Comparison of ENCODE assay signal across 27 mouse cellular contexts in genomic region chr11:61268626-61269349, GRCm38 (mm10). TPM values are rescaled to one million over a fixed set of nuclear protein-coding genes. Genes with fewer than 3 reads are reported as not detected.
DNase-seq lines count a peak whose midpoint lies in the region; ATAC-seq and TF ChIP-seq lines count a peak whose summit lies in the region.
"Had no signal": no experiment of that assay in that cellular context is flagged by ENCODE, and none has a peak within 500 bp of the region (broad histone marks: within the 10 kb centered on the region; RNA-seq: fewer than 3 reads in every experiment).

No protein-coding gene starts in this region.

- H3K9ac ChIP-seq in liver, embryonic 13.5 days, result no peak overlapping the region
- H3K9ac ChIP-seq: forebrain, embryonic 13.5 days; heart, embryonic 15.5 days; midbrain, embryonic 15.5 days; neural tube, embryonic 15.5 days had no signal

- H3K4me1 ChIP-seq in bone marrow, adult 2 months (ENCODE audit: control insufficient read depth, insufficient read depth, low read length), result no peaks in the 10 kb centered on the region
- H3K4me1 ChIP-seq in liver, embryonic 13.5 days (replicated peaks), result peaks cover 50% of the 10 kb centered on the region
- peaks cover 6% of the 10 kb centered on the region; the same call in 1 of the 2 replicates for H3K4me1 ChIP-seq in heart, embryonic 10.5 days

- no peaks in the 10 kb centered on the region for H3K27me3 ChIP-seq in liver, embryonic 13.5 days
- no peaks in the 10 kb centered on the region; the same call in 1 of the 2 replicates for H3K27me3 ChIP-seq in heart, embryonic 10.5 days (ENCODE audit: insufficient read depth, poor library complexity, severe bottlenecking)
- H3K27me3 ChIP-seq: heart, embryonic 15.5 days; neural tube, embryonic 15.5 days had no signal

- TF ChIP-seq POLR2A in bone marrow, adult 2 months (IDR thresholded peaks at IDR 0.05; ENCODE audit: borderline replicate concordance, control insufficient read depth, low read depth, low read length), result no peak

- TF ChIP-seq CTCF in bone marrow, adult 2 months (IDR thresholded peaks at IDR 0.05; ENCODE audit: control insufficient read depth, insufficient read depth, low read length), result no peak

- peak; percentile 16 for DNase-seq in induced T-regulatory cell, adult 2 months (ENCODE audit: low read depth)
- no peak for DNase-seq in liver, embryonic 13.5 days
- DNase-seq in embryo, embryonic 10 days (ENCODE audit: low spot score), result no peak
- no peak for DNase-seq in thymus, postnatal 4 days
- DNase-seq in heart, embryonic 10.5 days (ENCODE audit: low spot score), result no peak
- no peak for DNase-seq in heart, adult 9 months (ENCODE audit: low spot score in 2 of 2)
- DNase-seq: adrenal gland, adult 2 months; cerebellum, adult 8-10 months; cerebellum, postnatal 25 days; gastrocnemius, postnatal 25 days; kidney, adult 11 months; kidney, postnatal 14 days; layer of hippocampus, adult 9-11 months; lung, adult 18-20 months; thymus, adult 18-20 months; thymus, postnatal 36 days had no signal

- ATAC-seq in liver, embryonic 13.5 days (ENCODE audit: low read depth), result no peak
- ATAC-seq in megakaryocyte, adult 5-6 weeks (ENCODE audit: poor library complexity, severe bottlenecking), result 0 out of 2 replicates have a peak, but pooled peaks have one; percentile 9
- ATAC-seq: CD4-positive, CD25-positive, alpha-beta regulatory T cell, adult 4 months; forebrain, embryonic 13.5 days; hindbrain, embryonic 16.5 days; lung, postnatal 0 days; midbrain, embryonic 15.5 days had no signal

- WGBS in bone marrow, adult 2 months, result 68% methylated on average over 6 of the region's 6 CpGs
- WGBS in liver, embryonic 13.5 days (ENCODE audit: insufficient replicate concordance), result 55% methylated on average over 6 of the region's 6 CpGs
- 79% methylated on average over 6 of the region's 6 CpGs for WGBS in heart, embryonic 10.5 days

- no peak overlapping the region for H3K4me2 ChIP-seq in liver, embryonic 13.5 days
- H3K4me2 ChIP-seq: forebrain, embryonic 13.5 days; heart, embryonic 15.5 days had no signal

- 0 out of 2 replicates have a peak overlapping the region, but pooled peaks have one; percentile 29 for H3K27ac ChIP-seq in bone marrow, adult 2 months (ENCODE audit: control insufficient read depth, insufficient read depth, low read depth, low read length, poor library complexity)
- H3K27ac ChIP-seq in liver, embryonic 13.5 days, result peak overlapping the region; percentile 60; the same call in 1 of the 2 replicates
- H3K27ac ChIP-seq in heart, embryonic 10.5 days, result no peak overlapping the region
- H3K27ac ChIP-seq: forebrain, embryonic 13.5 days; heart, adult 2 months; heart, embryonic 15.5 days; midbrain, embryonic 10.5 days; midbrain, embryonic 15.5 days; neural tube, embryonic 15.5 days had no signal

- peaks cover 10% of the 10 kb centered on the region; the same call in 1 of the 2 replicates for H3K36me3 ChIP-seq in liver, embryonic 13.5 days
- peaks cover 12% of the 10 kb centered on the region; the same call in 1 of the 2 replicates for H3K36me3 ChIP-seq in heart, embryonic 10.5 days
- H3K36me3 ChIP-seq: midbrain, embryonic 15.5 days had no signal

- H3K9me3 ChIP-seq in liver, embryonic 13.5 days (replicated peaks), result no peaks in the 10 kb centered on the region
- H3K9me3 ChIP-seq in heart, embryonic 10.5 days, result no peaks in the 10 kb centered on the region
- H3K9me3 ChIP-seq: forebrain, embryonic 13.5 days; heart, embryonic 15.5 days; midbrain, embryonic 10.5 days; midbrain, embryonic 15.5 days; neural tube, embryonic 15.5 days had no signal

- H3K4me3 ChIP-seq in bone marrow, adult 2 months (replicated peaks; ENCODE audit: control insufficient read depth, low read depth, low read length), result no peak overlapping the region
- H3K4me3 ChIP-seq in liver, embryonic 13.5 days (replicated peaks), result no peak overlapping the region
- H3K4me3 ChIP-seq in heart, embryonic 10.5 days, result no peak overlapping the region
- H3K4me3 ChIP-seq: forebrain, embryonic 13.5 days; heart, adult 2 months; heart, embryonic 15.5 days; midbrain, embryonic 10.5 days; midbrain, embryonic 15.5 days; neural tube, embryonic 15.5 days had no signal

RNA-seq across cellular contexts. Expression of gene Aldh3a2, which starts 1.5 kb away (rescaled TPM):
- 7.2 and 18.9 TPM in 2 replicates for polyA plus RNA-seq in bone marrow, adult 2 months (2011; ENCODE audit: insufficient read depth, insufficient read length, low replicate concordance, missing spikeins)
- polyA plus RNA-seq in liver, embryonic 13.5 days (2015; fragmentation: Nextera tagmentation; extraction: Ambion mirVana), result 21.1 and 24.2 TPM in 2 replicates
- total RNA-seq in megakaryocyte, adult 5-6 weeks (2015), result 67.8 and 68.4 TPM in 2 replicates
- 78.5 and 89.0 TPM in 2 replicates for total RNA-seq in megakaryocyte, adult 5-6 weeks (2017)
- polyA plus RNA-seq in heart, embryonic 10.5 days (2016; fragmentation: Nextera tagmentation; extraction: Ambion mirVana), result 26.3 and 29.1 TPM in 2 replicates
